Mouse (Mus musculus) heart, embryonic 11.5 days (tissue): ENCODE data around the gene Pask. TPM values are rescaled to one million over a fixed set of nuclear protein-coding genes. Genes with fewer than 3 reads are reported as not detected.

Experiments
- ATAC-seq: fragments of 200-750 bp; cut with Nextera tagmentation; replicated peaks from 2 replicates; pipeline ENCODE4 v1.8.0; 2017; ENCODE audit warnings: moderate library complexity; ENCODE audit not compliant: insufficient number of reproducible peaks, low FRiP score, low TSS enrichment
- H3K27ac ChIP-seq: fragments of 300-500 bp; sonication (generic); 2 replicates; pipeline ENCODE4 v1.5.1; 2014; ENCODE audit warnings: mild to moderate bottlenecking, low read depth, low read length
- H3K27me3 ChIP-seq: fragments of 300-500 bp; sonication (generic); 2 replicates; pipeline ENCODE4 v1.6.1; 2014; ENCODE audit warnings: mild to moderate bottlenecking, low read length, mixed read lengths; ENCODE audit not compliant: control insufficient read depth, insufficient read depth
- H3K36me3 ChIP-seq: fragments of 300-500 bp; sonication (generic); 2 replicates; pipeline ENCODE4 v1.6.1; 2014; ENCODE audit warnings: mild to moderate bottlenecking, low read length, moderate library complexity, mixed read lengths; ENCODE audit not compliant: control insufficient read depth, insufficient read depth
- H3K4me1 ChIP-seq: fragments of 300-500 bp; sonication (generic); 2 replicates; pipeline ENCODE4 v1.6.1; 2014; ENCODE audit warnings: low read length; ENCODE audit not compliant: control insufficient read depth, insufficient read depth
- H3K4me2 ChIP-seq: fragments of 300-500 bp; sonication (generic); 2 replicates; pipeline ENCODE4 v1.6.1; 2014; ENCODE audit warnings: mild to moderate bottlenecking, moderate library complexity
- H3K4me3 ChIP-seq: fragments of 300-500 bp; sonication (generic); 2 replicates; pipeline ENCODE4 v1.5.1; 2014; ENCODE audit warnings: low read depth, low read length
- H3K9ac ChIP-seq: fragments of 300-500 bp; sonication (generic); 2 replicates; pipeline ENCODE4 v1.6.1; 2014; ENCODE audit warnings: mild to moderate bottlenecking, low read depth, low read length, moderate library complexity
- H3K9me3 ChIP-seq: fragments of 300-500 bp; sonication (generic); replicated peaks from 2 replicates; pipeline ENCODE4 v1.6.1; 2016; ENCODE audit warnings: low read length; ENCODE audit not compliant: control insufficient read depth
- WGBS: fragments of 180-500 bp; shearing (Covaris S2); extraction: QIAGEN DNeasy Blood & Tissue Kit; methylation state at CpG from one replicate; pipeline ENCODE4 v1.1.7; 2014; ENCODE audit not compliant: insufficient replicate concordance; 5-methylcytosine and 5-hydroxymethylcytosine counted together
- polyA plus RNA-seq: library from polyadenylated mRNA; unstranded; fragments of >200 nt; fragmentation: Nextera tagmentation; extraction: Ambion mirVana; gene quantifications from 2 replicates; pipeline ENCODE4 v1.2.1, GENCODE M21; 2014

The Pask gene
- polyA plus RNA-seq, 1 experiment from 2014 or later = 8.9 TPM

DNA sequence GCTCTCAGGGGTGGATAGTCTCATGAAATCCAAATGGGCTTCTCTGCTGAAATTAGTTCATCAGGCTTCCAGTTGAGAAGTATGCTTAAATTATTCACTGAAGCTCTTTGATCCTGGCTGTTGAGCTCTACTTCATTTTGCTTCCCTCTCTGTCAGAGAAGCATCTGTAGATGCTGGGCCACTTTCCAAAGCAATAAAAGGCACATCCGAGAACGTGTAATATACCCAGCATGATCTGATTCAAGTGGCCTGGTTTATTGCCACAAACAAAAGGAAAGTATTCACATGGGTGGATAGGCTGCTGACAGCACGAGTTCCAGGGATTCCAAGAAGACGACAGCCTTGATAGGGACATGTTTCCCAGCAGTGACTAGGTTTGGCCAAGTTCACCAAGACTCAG is 6.4 kb upstream of the Pask start:
- Histone ChIP-seq H3K4me2 (no peak overlapping the region), H3K4me1 (no peaks in the 10 kb centered on the region), H3K9ac (no peak overlapping the region), H3K27me3 (no peaks in the 10 kb centered on the region), H3K27ac (no peak overlapping the region), H3K9me3 (no peaks in the 10 kb centered on the region), H3K36me3 (peaks cover 30% of the 10 kb centered on the region), H3K4me3 (no peak overlapping the region)
- no peak for ATAC-seq
- WGBS = 54% methylated on average over 4 of the region's 4 CpGs

DNA sequence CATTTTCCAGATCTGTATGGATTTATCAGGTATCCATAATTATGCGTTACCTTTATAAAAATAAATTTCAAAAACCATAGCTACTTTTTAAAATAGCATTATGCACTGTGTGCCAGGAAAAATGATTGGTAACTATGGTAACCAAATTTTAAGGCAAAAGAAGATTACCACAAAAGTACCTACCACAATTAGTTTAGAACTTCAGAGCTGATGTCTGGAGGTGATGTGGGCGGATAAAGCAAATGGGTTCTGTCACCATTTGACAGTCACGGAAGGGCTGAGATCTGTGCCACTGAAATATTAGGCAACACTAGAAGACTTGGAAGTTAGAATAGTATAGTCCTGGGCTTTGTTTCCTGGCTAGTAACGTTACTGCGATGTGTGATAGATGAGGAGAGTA is 3.9 kb upstream of the Pask start:
- 91% methylated on average over 5 of the region's 5 CpGs for WGBS
- no peak overlapping the region for H3K4me2 ChIP-seq
- peaks cover 11% of the 10 kb centered on the region for H3K36me3 ChIP-seq
- H3K27me3 ChIP-seq = no peaks in the 10 kb centered on the region
- H3K9me3 ChIP-seq = no peaks in the 10 kb centered on the region
- H3K27ac ChIP-seq = no peak overlapping the region
- no peak overlapping the region for H3K4me3 ChIP-seq
- no peak for ATAC-seq
- H3K9ac ChIP-seq = no peak overlapping the region
- peaks cover 5% of the 10 kb centered on the region for H3K4me1 ChIP-seq

DNA sequence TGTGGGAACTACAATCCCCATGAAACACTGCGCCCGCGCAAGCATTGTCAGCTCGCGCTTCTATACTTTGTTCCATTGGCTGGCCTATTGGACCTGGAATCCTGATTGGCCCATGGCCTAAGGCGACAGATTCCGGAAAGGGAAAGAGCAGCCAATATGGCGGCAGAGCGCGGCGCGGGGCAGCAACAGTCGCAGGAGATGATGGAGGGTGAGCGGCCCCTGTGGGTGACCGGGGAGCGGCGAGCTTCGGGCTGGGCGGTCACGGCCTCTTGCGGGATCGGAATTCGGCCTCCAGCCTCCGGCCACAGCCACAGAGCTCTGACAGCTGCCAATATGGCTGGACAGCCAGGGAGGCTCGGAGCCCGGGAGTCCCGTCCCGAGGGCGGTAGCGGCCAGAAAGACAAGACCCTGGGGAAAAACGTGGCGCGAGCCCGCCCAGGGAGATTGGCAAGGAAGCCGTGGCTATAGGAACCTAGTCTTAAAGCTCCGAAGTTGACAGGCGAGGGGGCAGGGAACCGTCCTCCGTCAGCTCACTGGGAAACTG is 294 bp upstream of the Pask start:
- Histone ChIP-seq H3K9me3 (no peaks in the 10 kb centered on the region), H3K4me2 (peak overlapping the region; percentile 84), H3K4me3 (peak overlapping the region; percentile 87), H3K9ac (peak overlapping the region; percentile 85), H3K27me3 (no peaks in the 10 kb centered on the region), H3K4me1 (peaks cover 5% of the 10 kb centered on the region), H3K27ac (no peak overlapping the region), H3K36me3 (no peaks in the 10 kb centered on the region)
- WGBS = under 1% methylated on average over 39 of the region's 39 CpGs
- peak; percentile 93 for ATAC-seq

DNA sequence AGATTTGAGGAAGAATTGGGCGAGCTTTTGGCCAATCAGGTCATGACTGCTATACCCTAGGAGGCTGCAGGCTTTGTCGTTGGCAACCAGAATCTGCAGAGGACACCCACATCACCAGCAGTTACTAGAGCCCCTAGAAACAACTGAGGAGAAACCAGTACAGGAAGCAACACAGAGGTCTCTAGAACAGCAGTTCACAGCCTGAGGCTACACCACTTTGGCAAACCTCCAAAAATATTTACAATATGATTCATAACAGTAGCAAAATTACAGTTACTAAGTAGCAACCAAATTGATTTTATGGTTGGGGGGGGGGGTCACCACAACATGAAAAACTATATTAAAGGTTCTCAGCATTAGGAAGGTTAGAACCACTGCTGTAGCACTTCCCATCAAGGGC is 8.7 kb downstream of the Pask start:
- ATAC-seq = no peak
- Histone ChIP-seq H3K27ac (no peak overlapping the region), H3K27me3 (no peaks in the 10 kb centered on the region), H3K9me3 (no peaks in the 10 kb centered on the region), H3K9ac (no peak overlapping the region), H3K4me1 (no peaks in the 10 kb centered on the region), H3K4me3 (no peak overlapping the region), H3K4me2 (no peak overlapping the region), H3K36me3 (0 out of 2 replicates have a peak, but pooled peaks cover 6% of the 10 kb centered on the region)
- 71% methylated on average over 2 of the region's 2 CpGs for WGBS

DNA sequence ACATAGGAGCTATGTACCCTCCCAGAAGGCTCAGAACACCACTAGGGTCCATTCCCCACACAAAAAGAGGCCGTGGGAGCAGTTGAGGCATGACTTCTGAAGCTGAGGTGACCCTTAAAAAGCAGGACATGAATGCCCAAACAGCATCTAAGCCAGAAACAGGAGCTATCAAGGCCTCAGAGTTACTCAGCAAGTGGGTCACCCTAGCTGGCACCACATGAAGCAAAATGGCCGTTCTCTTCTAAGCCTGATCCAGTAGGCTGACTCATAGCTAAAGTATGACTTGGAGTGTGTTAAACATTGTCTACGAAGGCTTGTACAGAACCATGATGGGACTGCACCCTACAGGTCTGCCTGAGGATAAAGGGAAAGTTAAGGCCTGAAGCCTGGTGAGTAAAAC is 16.8 kb downstream of the Pask start:
- H3K27ac ChIP-seq = no peak overlapping the region
- H3K4me2 ChIP-seq = no peak overlapping the region
- H3K4me1 ChIP-seq = no peaks in the 10 kb centered on the region
- no peaks in the 10 kb centered on the region for H3K9me3 ChIP-seq
- no peak for ATAC-seq
- no peak overlapping the region for H3K9ac ChIP-seq
- no peak overlapping the region for H3K4me3 ChIP-seq
- H3K36me3 ChIP-seq = peaks cover 16% of the 10 kb centered on the region
- no peaks in the 10 kb centered on the region for H3K27me3 ChIP-seq
- WGBS = 89% methylated on average over 3 of the region's 3 CpGs

DNA sequence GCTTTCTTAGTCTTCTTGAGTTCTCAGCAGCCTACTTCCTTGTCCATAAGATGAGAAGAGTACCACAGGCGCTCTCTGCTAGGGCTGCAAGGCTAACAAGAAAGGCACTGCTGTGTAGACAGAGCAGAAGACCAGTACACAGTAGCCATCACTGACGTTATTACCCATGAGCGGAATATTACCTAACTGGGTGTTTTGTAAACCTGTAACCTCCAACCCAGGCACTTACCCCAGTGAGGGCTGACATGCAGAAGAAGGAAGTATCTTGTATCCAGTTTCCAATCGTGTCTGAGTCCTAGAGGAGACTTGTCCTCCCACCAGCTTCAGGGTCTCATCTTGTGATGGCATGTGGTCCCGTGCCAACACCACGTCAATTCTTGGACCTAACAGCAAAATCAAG is 19.3 kb downstream of the Pask start:
- Histone ChIP-seq H3K36me3 (peaks cover 21% of the 10 kb centered on the region), H3K27me3 (no peaks in the 10 kb centered on the region), H3K4me3 (no peak overlapping the region)

DNA sequence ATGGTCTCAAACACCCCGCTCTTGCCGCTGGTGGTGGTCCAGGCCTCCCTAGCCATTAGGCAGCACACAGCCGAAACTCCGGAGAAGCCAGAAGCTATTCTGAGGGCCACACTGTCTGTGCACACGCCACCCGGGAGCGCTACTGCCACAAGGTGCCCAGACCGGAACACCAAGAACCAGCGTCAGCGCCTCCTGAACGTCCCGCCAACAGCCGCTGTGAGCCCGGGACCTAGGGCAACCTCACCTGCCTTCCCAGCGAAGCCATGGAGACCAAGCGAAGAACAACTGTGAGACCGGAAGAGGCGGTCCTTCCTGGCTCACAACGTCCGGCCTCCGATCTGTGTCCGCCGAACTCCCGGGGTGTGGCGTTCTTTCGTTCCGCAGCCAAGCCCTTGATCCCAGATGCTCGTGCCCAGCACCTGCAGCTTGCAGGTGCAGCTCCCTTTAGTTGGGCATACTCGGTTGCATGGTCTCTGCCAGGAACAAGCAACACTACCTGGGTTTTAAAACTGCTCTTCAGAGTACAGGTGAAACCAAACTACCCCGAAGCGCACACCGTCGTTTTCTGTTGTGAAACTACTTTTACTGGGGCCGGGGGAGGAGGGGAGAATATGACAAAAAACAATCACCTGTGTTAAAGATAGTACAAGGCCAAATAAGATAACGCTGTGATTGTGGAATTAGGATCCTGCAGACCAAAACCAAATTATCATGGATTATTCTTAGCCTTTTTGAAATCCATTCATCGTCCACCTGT is 37.5 kb downstream of the Pask start, which contains the start of gene Mterf4:
Gene Mterf4, minus strand, starts transcription at position 335 of the 757 bp plus-strand sequence.
- H3K36me3 ChIP-seq = peaks cover 11% of the 10 kb centered on the region; the same call in 1 of the 2 replicates
- H3K27me3 ChIP-seq = no peaks in the 10 kb centered on the region
- H3K4me3 ChIP-seq = peak within 1 kb of the TSS; percentile 91
- no peaks in the 10 kb centered on the region for H3K9me3 ChIP-seq
- 7% methylated on average over 36 of the region's 36 CpGs for WGBS
- peak within 1 kb of the TSS; percentile 84 for H3K4me2 ChIP-seq
- no peak within 1 kb of the TSS; the same call in 1 of the 2 replicates for H3K27ac ChIP-seq
- no peaks in the 10 kb centered on the region; the same call in 1 of the 2 replicates for H3K4me1 ChIP-seq
- peak within 1 kb of the TSS; percentile 93 for H3K9ac ChIP-seq
- ATAC-seq = peak; percentile 68

More for the DNA sequence above, 19.3 kb downstream of the Pask start:
- Histone ChIP-seq H3K9ac (no peak overlapping the region), H3K4me2 (no peak overlapping the region), H3K4me1 (no peaks in the 10 kb centered on the region), H3K27ac (no peak overlapping the region), H3K9me3 (no peaks in the 10 kb centered on the region)
- 87% methylated on average over 6 of the region's 6 CpGs for WGBS
- no peak for ATAC-seq

DNA sequence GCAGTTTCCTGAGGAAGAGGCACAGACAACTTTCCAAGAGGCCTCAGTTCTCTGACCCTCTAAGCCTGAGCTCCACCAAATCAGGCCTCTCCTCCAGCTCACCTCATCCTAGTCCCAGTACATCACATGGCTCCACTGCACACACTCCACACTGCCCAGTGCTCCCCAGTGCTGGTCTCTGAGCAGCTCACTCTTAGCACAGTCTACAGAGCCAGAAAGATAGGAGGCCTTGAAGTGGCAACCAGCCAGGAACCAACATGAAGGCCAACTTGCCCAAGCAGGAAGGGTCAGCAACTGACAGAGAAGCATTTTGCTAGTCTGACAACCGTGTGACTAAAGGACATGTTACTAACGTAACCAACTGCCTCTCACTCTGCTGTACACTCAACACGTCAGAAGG is 42.7 kb downstream of the Pask start:
- 82% methylated on average over 3 of the region's 3 CpGs for WGBS
- peaks cover 16% of the 10 kb centered on the region for H3K36me3 ChIP-seq

More for the DNA sequence above, 42.7 kb downstream of the Pask start:
- H3K9me3 ChIP-seq = no peaks in the 10 kb centered on the region
- H3K9ac ChIP-seq = no peak overlapping the region
- no peak overlapping the region for H3K4me2 ChIP-seq
- no peaks in the 10 kb centered on the region for H3K27me3 ChIP-seq
- H3K4me1 ChIP-seq = no peaks in the 10 kb centered on the region; the same call in 1 of the 2 replicates
- no peak overlapping the region for H3K4me3 ChIP-seq
- no peak for ATAC-seq
- no peak overlapping the region for H3K27ac ChIP-seq
